Mouse (Mus musculus) testis, postnatal 14 days (tissue): Measurements from ENCODE around the gene Rbfox1.
A peak's percentile ranks its signal among the peaks of the same experiment; 100 is the strongest.

Experiments
- DNase-seq: peaks from one replicate; pipeline ENCODE4 v3.0.0; 2021; ENCODE audit warnings: low spot score

Rbfox1 gene

GRCm38 (mm10) chr16:6480411-6480728 lies 595.2 kb downstream of the Rbfox1 start:
- peak; percentile 9 for DNase-seq

DNA sequence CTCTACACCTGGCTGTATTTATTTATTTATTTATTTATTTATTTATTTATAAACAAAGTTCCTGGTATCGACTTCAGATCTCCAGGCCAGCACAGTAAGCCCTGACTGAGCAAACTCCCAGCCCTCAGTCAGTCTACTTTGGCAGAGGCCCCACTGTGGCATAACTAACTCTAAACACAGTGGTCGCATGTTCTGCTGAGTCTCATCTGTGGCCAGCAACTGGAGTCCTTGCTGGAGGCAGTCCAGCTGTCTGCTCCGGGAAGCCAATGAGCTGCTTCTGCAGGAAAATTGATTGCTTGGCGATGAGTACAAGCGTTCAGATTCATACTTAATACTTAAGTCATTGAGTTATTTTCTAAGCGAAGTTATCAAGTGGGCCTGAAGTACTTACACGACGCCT lies 598.5 kb downstream of the Rbfox1 start:
- no peak for DNase-seq

GRCm38 (mm10) chr16:6485631-6486030 lies 600.5 kb downstream of the Rbfox1 start:
- no peak for DNase-seq

DNA sequence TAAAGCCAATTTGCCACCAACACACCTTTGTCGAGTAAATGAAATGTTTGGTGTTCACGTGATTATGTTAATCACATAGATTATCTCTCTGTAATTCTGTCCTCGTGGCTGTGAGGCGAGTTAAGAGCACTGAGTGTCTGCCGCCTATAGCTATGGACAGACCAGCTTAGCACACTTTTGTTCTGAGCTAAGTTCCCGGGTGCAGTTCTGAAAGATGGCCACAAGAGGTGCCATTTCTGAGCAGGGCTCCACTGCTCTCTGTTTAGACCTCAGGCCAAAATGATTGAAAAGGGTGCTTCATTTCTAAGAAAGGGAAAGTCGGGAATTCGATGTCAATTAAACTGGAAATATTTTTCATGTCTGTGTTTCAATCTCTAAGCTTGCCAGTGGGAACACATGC lies 617.1 kb downstream of the Rbfox1 start:
- DNase-seq: no peak

DNA sequence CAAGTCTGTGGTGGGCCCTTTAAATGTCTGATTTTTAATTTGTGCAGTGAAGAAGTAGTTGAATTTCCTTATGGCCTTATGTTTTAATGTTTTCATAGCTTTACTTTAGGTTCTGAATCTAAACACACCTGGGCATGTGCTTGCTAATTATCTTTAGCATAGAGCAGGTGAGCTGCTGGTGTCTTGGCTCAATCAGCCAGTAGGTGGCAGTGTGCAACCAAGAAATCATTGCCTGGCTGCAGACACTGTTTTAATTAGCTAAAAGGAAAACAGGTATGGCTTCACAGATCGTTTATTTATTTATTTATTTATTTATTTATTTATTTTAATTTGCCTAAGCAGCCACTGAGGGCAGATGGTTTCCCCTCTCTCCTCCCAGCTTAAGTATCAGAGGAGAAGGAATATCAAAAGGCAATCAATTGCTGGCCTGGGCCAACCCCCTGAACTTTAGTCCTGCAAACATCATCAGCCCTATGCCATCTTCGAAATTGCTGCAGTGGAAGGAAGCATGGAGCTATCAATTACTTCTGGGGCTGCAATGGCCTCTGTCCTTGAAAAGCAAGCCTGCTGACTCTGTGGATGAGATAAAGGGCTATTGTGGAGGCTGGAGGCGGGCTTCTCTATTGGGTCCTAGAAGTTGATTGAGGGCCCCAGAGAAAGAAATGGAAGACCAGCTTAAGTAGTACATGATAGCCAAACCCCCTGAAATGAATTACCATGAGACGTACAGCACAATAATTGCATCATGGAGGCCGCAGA lies 618.6 kb downstream of the Rbfox1 start:
- DNase-seq: no peak

GRCm38 (mm10) chr16:6508924-6509323 lies 623.8 kb downstream of the Rbfox1 start:
- DNase-seq: no peak

DNA sequence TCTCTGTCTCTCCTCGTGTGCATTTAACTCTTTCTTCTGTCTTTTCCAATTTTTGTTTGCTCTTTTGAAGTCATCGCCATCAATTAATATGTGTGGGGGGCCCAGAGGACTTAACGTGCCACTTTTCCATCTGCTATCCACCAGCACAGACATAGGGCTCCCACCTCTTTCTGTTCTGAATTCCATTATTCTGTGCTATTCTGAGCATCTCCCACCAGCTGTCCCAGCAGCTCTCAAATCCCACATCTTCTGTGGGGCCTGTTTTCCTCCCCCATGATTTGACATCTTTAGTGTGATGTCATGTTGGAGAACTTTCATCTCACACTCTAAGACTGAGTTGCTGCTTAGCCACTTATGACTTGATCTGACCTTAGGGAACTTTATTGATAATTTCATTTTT lies 634.3 kb downstream of the Rbfox1 start:
- no peak for DNase-seq

GRCm38 (mm10) chr16:6525507-6526170 lies 640.5 kb downstream of the Rbfox1 start:
- no peak for DNase-seq

- no peak for DNase-seq
Observed at GRCm38 (mm10) chr16:6531459-6531858, 646.3 kb downstream of the Rbfox1 start.

- DNase-seq: no peak
Observed at GRCm38 (mm10) chr16:6532077-6532995, 647.2 kb downstream of the Rbfox1 start.

- no peak for DNase-seq
Observed at GRCm38 (mm10) chr16:6555776-6556175, 670.6 kb downstream of the Rbfox1 start.

DNA sequence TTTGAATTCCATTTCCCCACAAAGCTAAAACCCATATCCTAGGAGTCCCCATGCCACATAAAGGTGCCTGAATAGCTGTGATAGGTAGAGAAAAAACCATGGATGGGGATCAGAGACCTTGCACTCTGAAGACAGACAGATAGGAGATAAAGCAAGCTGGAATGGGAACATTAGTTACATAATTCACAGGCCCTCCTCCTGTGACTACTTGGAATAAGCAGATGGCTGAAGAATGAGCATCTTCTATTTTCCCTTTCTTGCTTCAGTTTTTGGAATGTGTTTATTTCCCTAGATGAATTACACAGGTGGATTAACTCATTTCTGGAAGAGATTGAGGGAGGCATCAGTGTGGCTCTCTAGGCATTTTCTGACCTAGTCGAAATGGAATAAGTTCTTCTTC lies 672.6 kb downstream of the Rbfox1 start:
- no peak for DNase-seq

DNA sequence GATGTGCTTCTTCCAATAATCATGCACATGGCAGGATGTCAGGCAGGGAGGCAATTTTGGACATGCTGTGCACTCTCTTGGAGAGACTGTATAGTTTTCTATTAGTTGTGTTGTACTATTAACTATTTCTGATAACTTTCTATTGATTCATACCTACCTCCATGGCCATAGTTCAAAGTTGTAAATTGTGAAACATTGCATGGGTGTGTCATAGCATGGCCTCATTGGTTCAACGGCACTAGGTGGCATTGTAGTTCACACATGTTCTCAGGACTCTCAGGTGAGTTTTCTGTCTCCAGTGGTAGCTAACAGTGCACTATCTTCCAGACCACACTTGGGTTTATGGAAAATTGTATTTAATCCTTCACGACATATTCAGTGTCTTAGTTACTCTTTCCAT lies 699.5 kb downstream of the Rbfox1 start:
- no peak for DNase-seq

GRCm38 (mm10) chr16:6585204-6585603 lies 700.0 kb downstream of the Rbfox1 start:
- DNase-seq: no peak

DNA sequence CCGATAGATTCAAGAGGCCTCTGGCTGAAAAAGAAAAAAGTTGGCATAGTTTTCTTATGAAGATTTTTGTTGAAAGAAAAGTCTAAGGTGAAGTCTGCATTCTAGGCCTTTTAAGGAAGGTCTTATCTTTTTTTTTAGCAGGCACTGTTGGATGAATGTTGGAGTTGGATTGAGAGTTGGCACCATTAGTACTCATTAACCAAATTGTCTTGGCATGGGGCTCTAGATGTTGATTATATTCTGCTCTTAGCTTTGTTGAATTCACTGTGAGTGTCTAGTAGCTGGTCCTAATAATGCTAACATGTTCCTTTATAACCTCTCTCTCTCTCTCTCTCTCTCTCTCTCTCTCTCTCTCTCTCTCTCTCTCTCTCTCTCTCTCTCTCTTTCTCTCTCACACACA lies 731.4 kb downstream of the Rbfox1 start:
- DNase-seq: no peak

DNA sequence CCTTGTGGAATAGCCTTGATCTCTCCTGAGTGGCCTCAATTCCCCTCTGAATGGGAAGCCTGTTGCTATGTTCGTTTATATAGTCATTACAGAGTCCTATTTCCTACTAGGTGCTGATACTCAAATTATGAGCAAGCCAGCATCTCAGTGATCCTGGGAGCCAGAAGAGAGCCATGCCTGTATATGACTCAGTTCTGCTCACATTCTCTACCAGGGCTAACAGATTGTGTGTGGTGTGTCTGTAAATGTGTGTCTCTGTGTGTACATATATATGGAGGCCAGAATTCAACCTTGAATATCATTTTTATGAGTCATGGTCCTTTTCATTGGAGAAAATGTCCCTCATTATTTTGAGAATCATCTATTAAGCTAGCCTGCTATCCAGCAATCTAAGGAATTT lies 755.2 kb downstream of the Rbfox1 start:
- DNase-seq: no peak

DNA sequence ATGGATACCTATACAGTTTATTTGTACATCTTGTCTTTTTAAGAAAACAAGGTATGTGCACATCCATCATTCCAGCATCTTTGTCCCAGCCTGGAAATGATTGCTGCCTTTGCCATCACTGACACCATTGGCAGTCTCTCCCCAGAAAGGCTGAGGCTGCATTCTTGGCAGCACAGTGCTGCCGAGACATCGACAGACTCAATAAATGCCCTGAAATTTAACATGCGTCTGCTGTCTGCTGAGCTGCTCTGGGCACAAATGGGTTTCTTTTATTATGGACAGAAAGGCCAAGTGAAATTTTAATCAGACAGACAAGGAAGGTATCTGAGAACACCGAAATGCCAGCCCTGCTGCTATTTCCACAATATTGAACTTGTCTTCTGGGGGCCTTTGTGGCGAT lies 761.8 kb downstream of the Rbfox1 start:
- no peak for DNase-seq

DNA sequence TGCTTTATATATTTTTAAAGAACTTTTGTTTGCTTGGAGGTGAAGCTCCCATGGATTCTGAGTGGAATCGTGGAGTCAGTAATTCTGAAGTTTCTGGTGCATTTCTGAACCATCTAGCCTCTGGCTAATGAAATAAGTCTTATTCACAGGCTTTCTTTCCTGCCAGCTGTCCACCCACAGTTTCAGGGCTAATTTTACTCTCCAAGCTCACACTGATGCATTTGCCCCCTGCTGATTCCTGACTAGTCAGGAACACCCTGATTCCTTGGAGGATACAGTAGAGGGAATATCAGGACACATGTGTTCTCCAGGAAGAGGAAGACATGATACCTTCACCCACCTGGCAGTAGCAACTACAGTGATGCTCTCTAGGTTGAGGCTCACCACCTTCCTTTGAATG lies 763.6 kb downstream of the Rbfox1 start:
- DNase-seq: no peak

DNA sequence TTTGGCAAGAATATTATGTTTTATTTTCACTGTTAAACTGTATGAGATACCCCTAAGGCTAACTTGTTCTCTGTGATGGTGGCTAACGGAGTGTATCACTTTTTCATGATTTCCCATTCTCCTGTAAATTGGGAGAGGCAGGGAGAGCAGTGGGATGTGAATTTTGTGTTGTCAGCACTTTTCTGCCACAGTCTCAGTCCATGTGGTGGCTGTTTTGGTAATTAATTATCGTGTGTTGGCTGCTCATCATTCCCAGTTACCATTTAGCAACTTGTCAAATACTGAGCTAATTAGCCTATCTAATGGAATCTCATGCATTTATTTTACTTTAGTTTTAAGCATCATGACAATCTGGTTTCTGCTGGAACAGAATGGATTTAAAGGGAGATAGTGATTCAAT lies 773.4 kb downstream of the Rbfox1 start:
- no peak for DNase-seq

GRCm38 (mm10) chr16:6686076-6686757 lies 801.1 kb downstream of the Rbfox1 start:
- DNase-seq: no peak

DNA sequence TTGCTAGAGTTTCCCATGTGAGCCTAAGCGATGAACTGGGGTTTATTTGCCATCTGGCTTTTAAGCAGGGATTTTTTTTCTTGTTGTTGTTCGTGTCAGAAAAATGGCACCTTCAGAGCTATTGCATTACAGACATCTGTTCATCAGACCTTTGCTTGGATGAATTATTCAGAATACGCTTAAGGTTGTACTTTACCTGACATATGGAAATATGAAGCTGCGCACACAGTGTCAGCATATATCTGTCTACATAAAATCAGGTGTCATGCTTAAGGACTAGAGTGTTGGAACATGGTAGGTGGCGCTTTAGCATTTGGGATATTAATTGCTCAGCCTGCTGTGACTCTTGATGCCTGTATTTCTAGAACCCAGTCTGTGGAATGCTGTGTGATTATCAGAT lies 819.7 kb downstream of the Rbfox1 start:
- no peak for DNase-seq

DNA sequence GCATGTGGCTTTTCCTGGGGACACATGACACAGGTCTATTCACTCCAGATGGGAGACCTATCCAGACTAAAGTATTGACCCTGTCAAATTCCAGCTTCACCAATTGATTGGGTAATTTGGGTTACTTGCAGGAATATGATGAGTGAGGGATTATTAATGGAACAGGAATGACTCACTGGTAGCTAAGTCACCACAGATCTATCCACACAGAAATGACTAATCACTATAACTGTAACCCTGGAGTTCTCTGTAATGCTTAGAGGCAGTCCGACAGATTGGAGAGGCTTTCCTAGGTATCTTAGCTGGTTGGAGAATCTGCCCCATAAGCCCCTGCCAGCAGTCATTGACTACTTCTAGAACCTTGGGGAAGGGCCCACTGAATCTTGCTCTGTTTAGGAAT lies 827.2 kb downstream of the Rbfox1 start:
- DNase-seq: no peak
